Mouse (Mus musculus) frontal cortex, postnatal 10 days (tissue): ENCODE results near the gene Spin2e.
"Not testable (repeated sequence)": the region's sequence is repeated elsewhere in the genome, so short reads cannot be mapped to it uniquely, and the experiment has no call there.

ENCODE experiments used
- DNase-seq, 2 experiments: peaks; one replicate each; pipeline ENCODE4 v3.0.0; 2022; ENCODE audit warnings: low spot score in 2 of 2, mixed read lengths in 1 of 2

Gene Spin2e

DNA sequence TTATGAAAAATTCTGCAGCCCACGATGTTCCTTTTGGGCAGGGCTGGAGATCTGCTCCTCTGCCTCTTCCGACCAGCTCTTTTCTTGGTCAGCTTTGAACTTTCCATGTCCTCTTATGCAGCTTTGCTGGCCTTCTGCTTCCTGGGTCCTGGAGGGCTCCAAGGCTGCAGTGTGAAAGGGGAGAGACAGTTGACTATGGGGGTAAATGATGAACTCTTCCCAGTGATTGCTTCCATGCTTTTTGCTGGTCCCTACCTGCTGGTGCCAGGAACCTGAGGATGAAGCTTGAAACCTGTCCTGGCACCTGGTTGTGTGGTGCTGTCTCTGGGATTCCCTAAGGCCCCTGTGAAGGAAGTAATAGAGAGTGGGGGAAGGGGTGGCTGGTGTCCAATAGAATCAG lies at the start of gene Spin2e:
Gene Spin2e, minus strand, starts transcription at position 101 of the 400 bp plus-strand sequence.
- DNase-seq: not testable (repeated sequence)

DNA sequence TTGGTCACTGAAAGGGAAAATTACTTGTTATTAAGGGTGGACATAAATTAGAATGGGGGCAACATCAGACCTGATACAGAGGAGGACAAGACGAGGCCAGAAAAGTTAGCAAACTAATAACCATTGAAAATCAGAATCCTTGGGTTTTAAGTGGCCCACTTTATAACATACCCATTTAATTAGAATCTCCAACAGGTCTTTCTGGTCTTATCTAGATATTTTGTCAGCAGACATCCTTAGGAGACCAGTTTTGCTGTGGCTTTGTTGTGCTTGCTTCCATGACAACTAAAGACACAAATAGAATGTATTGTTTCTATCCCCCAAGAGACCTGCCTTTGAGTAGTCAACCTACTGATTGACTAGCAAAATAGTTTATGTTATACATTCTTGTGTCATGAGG lies 44.5 kb downstream of the Spin2e start, which contains the start of gene Gm21883:
Gene Gm21883, minus strand, starts transcription at position 101 of the 400 bp plus-strand sequence.
- DNase-seq: not testable (repeated sequence)
